Mouse (Mus musculus) activated CD4-positive, CD25-positive, alpha-beta regulatory T cell (primary cell): Measurements from ENCODE around the gene Gm6205. TPM values are rescaled to one million over a fixed set of nuclear protein-coding genes. Genes with fewer than 3 reads are reported as not detected.

Experiments
- polyA plus RNA-seq, 2 experiments: library from polyadenylated mRNA; unstranded; fragments of 100-300 nt; shearing (Covaris generic); gene quantifications; one replicate each; pipeline ENCODE4 v1.2.1; 2017

The Gm6205 gene
- polyA plus RNA-seq: not detected

GRCm38 (mm10) chr5:94648082-94648481, at the start of gene Gm6205:
Gene Gm6205 (plus strand): TSS chr5:94648382.

GRCm38 (mm10) chr5:94616242-94616641, 31.9 kb upstream of the Gm6205 start, which contains the start of gene Gm3147:
Gene Gm3147 (minus strand): TSS chr5:94616342.

GRCm38 (mm10) chr5:94623679-94624078, 24.5 kb upstream of the Gm6205 start, which contains the start of gene Gm6509:
Gene Gm6509 (plus strand): TSS chr5:94623979.

Other genes starting within 250 kb of the Gm6205 start
- under 1 TPM in 1 of 2 experiments, not detected in 1; 0.23 TPM for gene Gm7682, start 202.6 kb upstream of the Gm6205 start, polyA plus RNA-seq
- gene Gm3139, start 122.1 kb upstream of the Gm6205 start, polyA plus RNA-seq: 1 to 10 TPM in 1 of 2 experiments, not detected in 1; 1.3 TPM
- under 1 TPM in 1 of 2 experiments, not detected in 1; 0.58 TPM for gene Gm3147, start 32.0 kb upstream of the Gm6205 start, polyA plus RNA-seq
- under 1 TPM in 1 of 2 experiments, not detected in 1; 0.45 TPM for gene Gm6509, start 24.4 kb upstream of the Gm6205 start, polyA plus RNA-seq
- gene Gm3183, start 217.1 kb downstream of the Gm6205 start, polyA plus RNA-seq: under 1 TPM in 1 of 2 experiments, not detected in 1; 0.96 TPM